Mouse (Mus musculus) kidney, postnatal 14 days (tissue): ENCODE measurements at regions not wholly inside any gene's neighbourhood (a gene's known extent, or its start where the extent isn't known, plus 50 kb on each side); places are given as distances from the start of the nearest gene placed in this dataset.

Experiments used
- DNase-seq: peaks from one replicate; pipeline ENCODE4 v3.0.0; 2022; ENCODE audit warnings: mixed read lengths

DNA sequence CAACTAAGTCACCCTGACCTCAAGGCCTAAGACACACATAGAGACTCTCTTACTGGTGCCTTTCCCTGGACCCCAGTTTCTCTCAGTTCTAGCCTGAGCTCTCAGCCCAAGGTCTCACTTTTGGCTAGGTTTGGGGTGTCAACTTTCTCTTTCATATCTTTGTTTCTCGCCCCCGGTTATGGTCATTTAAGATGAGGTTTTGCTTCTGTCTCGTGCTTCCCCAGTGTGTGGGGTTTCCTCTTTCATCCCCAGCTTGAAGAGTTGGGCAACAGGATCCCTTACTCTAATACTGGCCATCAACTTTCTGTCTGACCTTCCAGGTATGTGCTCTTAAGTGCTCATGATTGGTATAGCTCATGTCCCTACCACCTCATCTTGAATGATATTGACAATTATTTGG is 67.5 kb downstream of the Lmo4 start:
- DNase-seq, result no peak

DNA sequence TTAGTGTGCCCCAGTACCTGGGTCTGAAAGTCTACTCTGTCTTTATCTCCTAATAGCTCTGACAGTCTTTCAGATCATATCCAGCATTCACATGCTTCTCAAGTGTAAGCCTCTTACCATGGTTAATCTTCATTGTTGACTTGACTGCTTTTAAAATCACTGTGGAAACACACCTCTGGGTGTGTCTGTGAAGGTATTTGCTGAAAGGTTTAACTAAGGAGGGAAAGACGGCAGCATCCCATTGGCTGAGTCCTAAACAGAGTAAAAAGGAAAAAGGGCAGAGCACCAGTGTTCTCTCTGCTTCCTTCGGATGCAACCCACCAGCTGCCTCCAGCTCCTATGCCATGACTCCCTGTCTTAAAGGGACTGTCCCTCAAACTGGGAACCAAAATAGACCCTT is 68.6 kb downstream of the Lmo4 start:
- no peak for DNase-seq

DNA sequence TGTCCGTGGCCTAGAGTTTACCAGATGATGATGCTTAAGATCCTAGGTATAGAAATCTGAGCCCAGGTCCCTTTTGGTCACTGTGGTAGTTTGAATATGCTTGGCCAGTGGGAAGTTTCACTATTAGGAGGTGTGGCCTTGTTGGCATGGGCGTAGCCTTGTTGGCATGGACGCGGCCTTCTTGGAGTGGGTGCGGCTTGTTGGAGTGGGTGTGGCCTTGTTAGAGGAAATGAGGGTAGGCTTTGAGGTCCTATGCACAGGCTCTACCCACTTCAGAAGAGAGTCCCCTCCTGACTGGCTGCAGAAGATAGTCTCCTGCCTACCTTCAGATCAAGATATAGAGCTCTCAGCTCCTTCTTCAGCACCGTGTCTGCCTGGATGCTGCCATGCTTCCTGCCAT is 69.4 kb downstream of the Lmo4 start:
- DNase-seq, result no peak

DNA sequence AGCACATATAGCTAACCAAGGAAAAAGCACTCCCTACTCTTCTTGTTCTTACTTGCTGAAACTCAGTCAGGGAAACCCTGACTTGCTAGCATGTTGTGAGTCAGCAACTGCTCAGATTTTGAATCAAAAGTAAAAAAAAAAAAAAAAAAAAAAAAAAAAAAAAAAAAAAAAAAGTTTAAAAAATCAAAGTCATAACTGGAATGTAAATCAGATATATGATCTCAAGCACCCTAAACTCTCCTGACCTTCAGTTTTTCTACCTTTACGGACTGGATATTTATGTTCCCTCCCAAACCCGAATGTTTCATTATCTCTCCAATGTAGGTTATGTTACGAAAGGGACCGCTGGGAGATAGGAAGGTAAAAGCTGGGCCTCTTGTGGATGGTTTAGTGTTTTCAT is 77.0 kb downstream of the Lmo4 start:
- no peak for DNase-seq

DNA sequence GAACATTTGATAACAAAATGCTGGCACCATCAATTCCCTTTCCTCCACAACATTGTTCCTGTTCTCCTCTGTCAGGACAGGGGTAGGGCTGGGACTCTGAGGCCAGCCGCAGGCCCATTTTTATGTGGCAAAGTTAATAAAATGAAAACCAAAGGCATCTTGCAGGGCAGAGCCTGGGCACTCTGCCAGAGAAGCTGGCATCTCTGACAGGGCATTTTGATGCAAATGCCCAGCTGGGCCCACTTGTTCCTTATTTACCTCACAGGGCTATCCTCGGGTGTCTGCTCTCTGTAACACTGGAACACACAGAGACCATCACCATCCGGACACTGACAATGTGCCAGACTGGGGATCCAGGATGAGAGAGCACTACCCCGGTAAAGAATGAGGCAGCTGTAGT is 80.7 kb downstream of the Lmo4 start:
- peak; percentile 8 for DNase-seq

DNA sequence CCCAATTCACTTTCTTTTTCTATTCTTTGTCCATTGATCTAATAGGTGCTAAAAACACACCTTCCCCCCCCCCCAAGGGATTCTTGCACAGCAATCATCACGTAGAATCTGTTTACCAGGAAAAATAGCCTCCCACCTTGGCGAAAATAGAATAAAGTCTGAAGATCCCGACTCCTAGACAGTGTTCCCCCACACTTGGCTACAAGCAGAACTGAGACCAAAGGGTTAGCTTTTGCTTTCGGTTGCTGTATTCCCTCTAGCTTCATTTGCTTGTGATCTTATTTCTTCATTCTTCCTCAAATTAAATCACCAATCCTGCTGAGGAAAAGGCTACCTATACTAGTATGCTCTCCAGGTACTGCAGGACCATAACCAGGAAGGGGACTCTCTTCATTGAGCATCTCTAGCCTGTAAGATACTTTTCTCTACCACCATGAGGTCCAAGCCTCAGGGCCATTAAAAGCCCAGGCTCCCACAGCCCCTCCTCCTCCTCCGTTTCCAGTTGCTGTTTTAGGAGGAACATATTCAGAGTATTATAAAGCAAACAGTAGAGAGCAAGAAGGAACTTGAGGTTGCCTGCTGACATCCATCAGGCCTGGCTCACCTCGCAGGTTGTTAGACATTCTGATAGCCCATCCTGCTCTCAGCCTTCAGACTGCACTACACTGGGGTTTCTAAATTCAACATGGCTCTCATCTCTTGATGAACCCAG is 81.5 kb downstream of the Lmo4 start:
- DNase-seq, result no peak

DNA sequence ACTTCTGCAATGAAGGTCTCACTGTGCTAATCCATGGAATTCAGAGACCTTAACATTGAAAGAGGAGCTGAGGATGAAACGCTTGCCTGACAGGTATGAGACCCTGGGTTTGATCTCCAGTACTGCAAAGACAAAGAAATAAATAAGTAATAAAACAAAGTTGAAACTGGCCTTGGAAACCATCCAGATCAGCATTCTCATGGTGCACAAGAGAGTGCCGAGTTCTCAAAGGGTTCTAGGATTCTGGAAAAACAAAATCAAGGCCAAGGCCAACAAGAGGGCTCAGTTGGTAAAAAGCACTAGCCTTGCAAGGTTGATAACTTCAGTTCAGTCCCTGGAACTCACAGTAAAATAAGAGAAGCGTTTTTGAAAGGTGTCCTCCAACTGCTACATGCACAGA is 85.9 kb downstream of the Lmo4 start:
- DNase-seq, result no peak

DNA sequence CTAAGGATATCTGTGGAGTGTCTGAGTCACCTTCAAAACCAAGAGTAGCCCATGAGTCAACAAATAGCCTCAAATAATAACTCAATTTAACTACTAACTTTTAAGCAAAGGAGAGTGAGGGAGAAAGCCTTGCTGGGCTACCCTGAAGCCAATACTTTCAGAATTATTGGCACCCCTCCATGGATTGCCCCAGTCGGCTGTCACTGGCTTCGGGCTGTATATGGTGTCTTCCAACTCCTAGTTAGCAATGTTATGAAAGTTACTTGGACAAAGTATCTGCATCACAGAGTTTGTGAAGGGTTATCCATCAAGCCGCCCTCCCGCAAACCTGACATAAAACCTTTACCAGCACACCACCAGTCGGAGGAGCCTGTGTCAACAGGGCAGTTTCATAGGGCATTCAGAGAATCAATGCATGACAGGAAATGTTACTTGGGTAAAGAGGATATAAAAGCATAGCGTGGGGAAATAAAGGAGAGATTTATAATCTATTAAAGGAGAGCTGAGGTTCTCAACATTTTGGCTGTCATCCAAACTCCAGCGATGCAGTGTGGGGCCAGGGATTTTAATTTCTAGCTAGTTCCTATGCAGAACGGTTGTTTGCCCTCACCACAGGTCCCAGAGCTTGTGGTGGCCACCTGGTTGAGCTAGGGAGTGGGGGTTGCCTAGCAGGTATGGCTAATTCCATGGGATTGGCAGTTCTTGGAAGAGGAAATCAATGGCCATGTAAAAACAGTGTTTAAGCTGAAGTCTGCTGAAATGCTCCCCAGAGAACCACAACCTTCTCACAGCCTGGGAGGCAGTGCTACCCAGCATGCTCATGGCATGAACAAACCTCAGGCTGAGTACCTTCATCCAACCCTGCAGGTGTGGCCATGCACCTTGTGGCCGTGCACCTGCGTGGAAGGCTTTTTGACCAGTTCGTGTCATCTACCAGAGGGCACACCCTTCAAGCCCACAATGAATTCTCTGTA is 91.1 kb downstream of the Lmo4 start:
- no peak for DNase-seq

DNA sequence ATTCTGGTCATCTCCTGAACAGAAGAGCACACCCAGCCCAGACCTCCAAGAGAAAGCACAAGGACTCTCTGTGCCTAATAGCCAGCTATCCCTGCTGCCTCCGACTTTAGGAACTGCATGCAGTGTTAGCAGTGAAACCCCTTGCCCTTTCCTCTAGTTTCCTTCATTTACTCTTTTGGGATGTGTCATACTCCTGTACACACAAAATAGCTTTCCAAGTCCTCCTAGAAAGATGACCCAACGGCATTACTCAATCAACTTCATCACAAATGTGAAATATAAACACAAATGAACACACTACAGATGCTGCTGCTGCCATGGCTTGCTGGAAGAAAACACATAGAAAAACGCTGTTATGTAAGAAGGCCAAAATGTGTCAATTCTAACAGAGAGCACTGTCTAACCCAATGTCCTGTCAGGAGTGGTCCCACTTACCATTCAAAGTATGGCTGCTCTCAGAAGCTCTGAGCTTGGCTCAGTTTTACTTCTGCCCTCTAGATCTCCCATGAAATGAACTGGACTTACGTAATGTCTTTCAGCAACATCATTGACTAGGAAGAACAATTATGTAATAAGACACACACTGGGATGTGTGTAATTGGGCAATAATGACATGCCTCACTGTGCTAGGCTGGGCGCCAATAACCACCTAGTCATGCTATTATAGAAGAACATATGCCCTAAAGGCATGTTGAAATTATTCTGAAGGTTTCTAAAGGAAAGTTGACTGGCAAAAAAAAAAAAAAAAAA is 94.5 kb downstream of the Lmo4 start:
- no peak for DNase-seq

DNA sequence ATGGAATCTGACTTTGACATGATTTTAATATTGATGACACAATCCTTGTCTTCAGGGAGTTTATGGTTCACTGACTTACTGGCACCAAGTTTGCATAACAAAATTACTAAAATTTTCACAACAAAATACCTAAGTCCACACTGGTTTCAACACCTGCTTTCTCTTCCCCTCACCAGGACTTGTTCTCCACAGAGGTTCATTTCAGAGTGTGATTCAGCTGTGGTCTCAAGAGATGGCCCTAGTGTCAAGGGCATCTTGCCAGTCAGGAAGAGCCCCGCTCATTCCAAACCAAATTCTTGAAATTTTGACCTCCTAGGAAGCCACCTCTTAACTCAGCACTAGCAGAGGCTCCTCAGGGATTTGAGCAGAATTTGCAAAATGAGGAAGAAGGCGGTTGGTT is 95.3 kb downstream of the Lmo4 start:
- DNase-seq, result no peak

DNA sequence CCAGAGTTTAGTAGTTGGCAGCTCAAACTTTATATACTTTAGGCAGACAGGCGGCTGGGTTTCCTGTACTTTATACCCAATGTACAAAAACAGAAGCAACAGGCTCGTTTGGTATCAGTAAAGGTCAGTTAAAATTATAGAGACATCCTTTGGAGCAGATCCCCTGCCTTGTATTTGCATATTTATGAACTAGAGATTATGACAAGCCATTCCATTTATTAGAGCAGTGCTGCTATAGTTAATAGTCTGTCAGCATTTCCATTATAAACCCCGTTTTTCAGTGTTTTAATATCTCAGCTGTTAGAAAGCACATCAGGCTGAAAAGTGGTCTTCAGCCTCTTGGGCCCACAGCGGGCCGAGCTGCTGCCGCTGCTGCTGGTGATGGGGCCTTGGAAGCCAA is 96.7 kb downstream of the Lmo4 start:
- DNase-seq, result no peak

DNA sequence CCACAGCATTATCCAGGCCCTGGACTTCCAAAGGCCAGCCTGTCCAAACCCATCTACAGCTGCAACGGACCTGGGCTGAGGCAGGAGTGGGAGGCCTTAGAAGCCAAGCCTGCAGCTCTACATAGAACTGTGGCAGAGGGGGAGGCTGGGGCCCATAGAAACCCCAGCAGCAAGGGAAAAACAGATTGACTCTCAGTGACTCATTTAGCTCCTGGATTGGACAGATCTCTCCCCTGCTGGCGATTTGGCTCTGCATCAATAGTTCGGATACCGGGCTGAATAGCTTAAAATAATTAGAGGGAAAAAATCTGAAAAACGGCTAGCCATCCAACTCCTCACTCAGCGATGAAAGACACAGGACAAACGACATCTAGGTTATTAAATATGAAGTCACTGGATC is 97.4 kb downstream of the Lmo4 start:
- DNase-seq, result no peak

DNA sequence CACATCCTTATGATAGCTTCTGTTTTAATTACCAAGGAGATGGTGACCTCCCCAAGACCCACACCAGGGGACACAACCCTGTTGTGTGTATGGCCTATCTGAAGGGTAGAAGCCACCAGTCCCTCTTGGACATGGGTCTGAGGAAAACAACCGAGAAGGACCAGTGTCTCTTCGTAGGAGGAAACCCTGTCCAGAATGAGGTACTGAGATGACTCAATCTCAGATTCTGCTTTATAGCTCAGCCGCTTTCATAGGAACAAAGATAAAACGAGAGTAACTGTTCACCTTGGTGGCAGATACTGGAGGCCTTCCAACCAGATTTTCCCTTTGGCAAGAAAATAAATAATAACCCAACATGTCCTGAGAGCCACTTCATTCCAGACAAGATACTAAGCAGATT is 100.7 kb downstream of the Lmo4 start:
- no peak for DNase-seq

DNA sequence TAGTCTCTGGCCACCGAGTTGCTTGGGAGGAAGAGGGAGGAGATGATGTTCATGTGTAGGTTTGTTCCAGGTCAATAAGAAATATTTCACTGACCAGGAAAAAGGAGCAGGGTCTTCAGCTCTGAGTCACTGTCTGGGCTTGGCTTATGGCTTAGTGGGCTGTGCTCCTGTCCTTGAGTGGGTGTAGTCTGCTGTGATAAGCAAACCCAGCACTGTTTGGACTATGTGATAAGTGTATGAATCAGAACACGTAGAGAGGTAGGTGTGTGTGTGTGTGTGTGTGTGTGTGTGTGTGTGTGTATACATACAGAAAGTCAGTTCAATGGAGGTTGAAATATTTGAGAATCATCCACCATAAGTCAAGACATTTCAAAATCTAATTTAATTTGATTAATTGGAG is 105.6 kb downstream of the Lmo4 start:
- DNase-seq, result no peak

DNA sequence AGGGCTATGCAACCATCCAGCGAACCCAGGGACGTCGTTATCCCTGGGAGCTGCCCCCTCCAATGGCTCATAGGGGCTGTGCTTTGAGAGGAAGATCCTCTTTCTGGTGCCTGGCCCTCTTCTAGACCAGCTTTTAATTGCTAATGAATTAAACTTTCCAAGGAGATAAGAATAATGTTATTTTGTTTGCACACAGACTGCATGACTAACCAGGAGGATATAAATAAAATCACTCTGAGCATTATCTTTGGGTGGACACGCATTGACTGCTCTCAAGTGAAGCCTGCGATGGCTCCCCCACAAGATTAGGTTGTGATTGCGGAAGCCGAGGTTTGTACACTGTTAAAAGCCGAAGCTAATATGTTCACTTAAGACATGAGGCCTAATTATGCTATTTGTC is 106.3 kb downstream of the Lmo4 start:
- DNase-seq, result no peak

DNA sequence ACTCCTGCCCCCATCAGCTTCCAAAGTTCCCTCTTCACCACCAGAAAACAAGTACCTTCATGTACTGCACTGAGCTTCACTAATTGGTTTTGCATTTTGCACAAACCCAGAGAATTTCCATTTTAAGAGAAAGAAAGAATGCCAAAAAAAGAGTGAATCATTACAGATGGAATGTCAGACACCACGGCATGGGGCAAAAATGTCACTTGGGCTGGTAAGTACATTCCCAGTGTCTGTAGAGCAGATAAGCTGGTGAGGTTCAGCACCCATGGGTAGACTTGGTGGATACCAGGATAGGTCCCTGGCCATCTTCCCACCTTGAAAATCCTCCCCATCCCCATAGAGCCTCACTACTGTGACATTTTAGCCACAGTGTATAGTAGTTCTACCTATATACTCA is 113.8 kb downstream of the Lmo4 start:
- DNase-seq, result no peak

DNA sequence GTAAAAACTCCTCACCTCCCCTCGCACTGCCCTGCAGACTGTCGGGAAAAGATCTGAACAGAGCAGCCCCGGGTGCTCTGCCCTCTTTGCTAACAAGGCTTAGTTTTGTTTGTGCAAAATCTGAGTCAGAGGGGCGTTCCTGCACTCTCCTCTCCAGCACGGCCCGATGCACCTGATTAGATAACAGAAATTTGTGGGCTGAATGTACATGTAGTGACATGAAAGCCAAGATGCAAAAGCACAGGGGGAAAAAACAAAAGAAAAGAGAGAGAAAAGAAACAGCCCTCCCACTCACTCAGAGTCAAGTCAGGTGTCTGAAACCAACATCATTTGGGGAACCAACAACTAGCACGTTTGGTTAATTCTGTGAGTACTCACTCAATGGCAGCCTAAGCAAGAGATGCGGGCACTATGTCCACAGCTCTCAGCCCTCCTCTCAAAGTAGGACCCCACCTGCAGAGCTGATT is 115.2 kb downstream of the Lmo4 start:
- DNase-seq, result no peak

DNA sequence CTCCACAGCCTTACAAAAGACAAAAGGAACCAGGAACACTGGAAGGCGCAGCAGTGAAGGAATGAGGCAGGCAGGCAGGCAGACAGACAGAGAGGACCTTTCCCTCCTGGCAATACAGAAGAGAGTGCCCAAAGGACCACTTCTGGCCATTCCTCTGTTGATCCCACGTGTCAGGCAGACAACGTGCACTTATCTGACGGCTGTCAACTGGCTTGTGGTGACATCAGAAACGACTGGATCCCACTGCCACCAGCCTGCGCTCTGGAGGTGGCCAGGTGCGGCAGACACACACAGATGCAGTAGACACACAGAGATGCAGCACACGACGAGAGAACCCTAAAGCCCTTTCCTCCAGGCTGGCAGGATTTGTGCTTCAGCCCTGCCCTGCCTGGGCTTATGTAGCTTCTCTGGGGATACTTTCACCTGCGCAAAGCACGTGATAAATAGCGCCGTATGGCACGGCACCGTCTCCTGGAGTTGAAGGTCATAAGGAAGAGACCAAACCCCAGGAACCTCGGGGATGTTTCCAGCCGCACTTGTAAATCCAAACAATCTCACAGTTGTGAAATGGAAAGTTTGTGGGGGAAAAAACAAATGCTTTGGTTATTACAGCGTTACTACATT is 116.6 kb downstream of the Lmo4 start:
- DNase-seq, result no peak

DNA sequence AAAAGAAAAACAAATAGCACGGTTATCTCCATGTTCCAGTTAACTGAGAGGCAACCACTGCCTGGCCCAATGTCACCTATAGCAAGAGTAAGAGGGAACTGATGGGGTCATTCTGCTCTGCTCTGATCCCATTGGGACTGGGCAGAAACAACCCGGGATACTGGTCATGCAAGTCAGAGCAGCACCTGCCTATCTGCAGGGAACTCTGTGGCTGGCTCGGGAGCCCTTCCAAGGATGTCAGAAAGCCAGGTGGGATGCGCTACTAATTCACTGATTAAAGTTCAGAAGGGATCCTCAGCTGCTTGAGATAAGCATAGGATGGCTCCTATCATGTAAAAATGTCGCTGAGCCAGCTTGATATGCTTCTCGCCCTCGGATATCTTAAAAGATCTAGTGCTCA is 117.2 kb downstream of the Lmo4 start:
- no peak for DNase-seq

DNA sequence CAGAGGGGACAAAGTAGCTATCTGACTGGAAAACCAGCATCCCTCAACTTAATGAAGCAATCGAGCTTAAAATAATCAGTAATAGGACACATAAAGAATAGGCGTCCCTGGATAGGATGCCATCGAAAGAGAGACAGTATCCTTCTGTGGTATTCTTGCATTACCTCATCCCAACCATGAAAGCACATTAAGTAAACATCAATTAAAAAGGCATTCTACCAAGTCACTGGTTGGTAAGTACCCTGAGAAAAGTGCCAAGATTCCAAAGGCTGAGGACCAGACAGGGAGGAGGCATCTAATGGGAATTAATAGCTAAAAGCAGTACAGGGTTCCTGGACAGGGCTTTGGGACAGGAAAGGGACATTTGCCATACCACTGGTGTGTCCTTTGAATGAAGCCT is 118.8 kb downstream of the Lmo4 start:
- no peak for DNase-seq

DNA sequence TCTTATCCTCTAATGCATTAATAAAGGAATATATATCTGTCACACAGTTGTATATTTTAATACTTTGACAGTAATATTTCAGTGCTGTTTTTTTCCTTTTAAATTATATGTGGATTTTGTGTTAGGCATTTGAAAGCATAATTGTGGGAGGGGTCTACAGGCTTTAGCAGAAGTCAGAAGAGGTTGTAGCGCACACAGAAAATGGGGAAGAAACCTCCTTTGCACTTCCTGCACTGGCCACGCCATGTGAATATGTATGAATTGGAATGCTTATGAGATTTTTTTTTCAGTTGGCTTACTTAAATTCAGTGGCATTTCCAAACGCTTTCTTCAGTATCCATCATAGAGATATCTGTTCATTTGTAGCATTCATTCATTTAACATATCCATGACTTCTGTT is 125.1 kb downstream of the Lmo4 start:
- no peak for DNase-seq

DNA sequence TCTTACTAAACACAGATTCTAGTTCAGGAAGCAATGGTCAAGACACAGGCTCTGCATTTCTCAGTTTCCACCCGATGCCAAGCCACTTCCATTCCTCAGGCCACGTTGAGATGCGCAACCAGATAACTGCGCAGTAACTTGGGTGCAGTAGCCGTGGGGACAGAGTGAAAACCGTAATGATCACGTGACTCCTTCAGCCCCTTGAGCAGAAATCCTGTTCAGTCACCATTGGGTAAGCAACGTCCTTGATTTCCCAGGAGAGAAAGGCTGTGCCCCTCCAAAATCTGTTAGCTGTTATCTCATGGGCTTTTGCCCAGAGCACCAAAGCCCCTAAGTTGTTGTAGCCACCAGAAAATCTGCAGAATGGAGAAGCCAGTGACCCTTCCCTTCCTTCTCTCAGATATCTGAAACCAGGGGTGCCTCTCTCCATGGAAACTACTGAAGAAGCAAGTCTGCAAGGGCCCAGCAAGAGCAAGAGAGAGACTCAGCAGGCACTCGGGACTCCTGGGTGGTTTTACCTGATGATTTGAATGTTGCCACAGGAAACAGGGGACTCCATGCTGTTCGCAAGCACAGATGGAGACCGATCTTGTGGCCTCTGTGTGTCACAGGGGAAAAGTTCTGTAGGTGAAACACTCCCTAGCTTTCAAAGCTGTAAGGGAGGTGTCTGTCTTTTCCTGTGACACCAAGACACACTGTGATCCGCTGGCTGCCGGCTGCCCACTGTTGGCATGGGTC is 126.7 kb downstream of the Lmo4 start:
- DNase-seq, result no peak
